Mouse (Mus musculus) megakaryocyte, embryonic 14.5 days (primary cell): Measurements from ENCODE around the gene Yars. TPM values are rescaled to one million over a fixed set of nuclear protein-coding genes. Genes with fewer than 3 reads are reported as not detected.

Experiments used
- H3K27me3 ChIP-seq: replicated peaks from 2 replicates; pipeline ENCODE3; 2012; ENCODE audit warnings: inconsistent platforms
- H3K36me3 ChIP-seq: replicated peaks from 2 replicates; pipeline ENCODE3; 2012; ENCODE audit warnings: low read length, inconsistent platforms, mixed read lengths
- H3K4me1 ChIP-seq: 2 replicates; pipeline ENCODE4 v1.6.1; 2012; ENCODE audit warnings: inconsistent platforms
- H3K4me3 ChIP-seq: replicated peaks from 2 replicates; pipeline ENCODE3; 2012; ENCODE audit warnings: moderate library complexity, mild to moderate bottlenecking, inconsistent platforms
- H3K9me3 ChIP-seq: 2 replicates; pipeline ENCODE4 v1.6.1; 2012; ENCODE audit warnings: inconsistent platforms
- FLI1 ChIP-seq: IDR thresholded peaks from 2 replicates; pipeline ENCODE4 v1.6.1; 2012; ENCODE audit warnings: low read length, inconsistent platforms, mixed read lengths
- GATA1 ChIP-seq: IDR thresholded peaks from 3 replicates; pipeline ENCODE4 v1.6.1; 2012; ENCODE audit warnings: mixed read lengths, low read length, inconsistent platforms, borderline replicate concordance
- polyA plus RNA-seq: library from polyadenylated mRNA; stranded (reverse); fragments of >175 nt; gene quantifications from 2 replicates; pipeline ENCODE4 v1.2.3, GENCODE M21; 2012; ENCODE audit warnings: low replicate concordance; ENCODE audit not compliant: insufficient read depth

Yars gene
- polyA plus RNA-seq, 1 experiment, result 17.4 TPM

DNA sequence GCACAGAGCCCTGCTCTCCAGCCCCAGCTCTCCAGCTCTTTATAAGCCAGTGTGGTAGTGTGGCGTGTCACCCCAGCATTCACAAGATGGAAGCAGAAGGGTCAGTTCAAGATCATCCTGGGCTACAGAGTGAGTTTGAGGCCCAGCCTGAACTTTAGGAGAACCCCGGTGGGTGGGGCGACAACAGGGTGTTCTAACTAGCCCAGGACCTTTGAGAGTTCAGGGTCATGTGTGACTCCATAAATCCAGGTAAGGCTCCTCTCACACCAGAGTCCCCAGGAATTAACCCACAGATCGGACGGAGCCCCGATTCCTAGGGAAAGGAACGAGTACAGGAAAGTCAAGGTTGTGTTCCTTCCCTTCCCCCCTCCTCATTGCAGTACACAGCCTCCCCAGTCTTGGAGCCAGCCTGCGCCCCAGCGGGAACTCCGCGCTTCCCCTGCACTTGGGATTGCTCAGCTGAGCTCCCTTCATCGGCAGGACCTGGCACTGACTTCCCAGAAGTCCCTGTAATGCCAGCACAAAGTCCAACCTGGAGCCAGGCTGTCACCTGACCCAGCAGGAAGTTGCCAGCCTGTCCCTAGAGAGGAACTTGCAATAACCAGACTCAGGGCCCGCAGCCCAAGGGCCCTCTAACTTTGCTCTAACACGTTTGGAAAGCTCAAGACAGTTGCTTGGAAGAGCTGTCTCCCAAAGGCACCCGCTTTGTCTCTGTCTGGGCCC, 61.4 kb downstream of the Yars start:
- H3K27me3 ChIP-seq, result peaks cover 31% of the 10 kb centered on the region
- TF ChIP-seq FLI1, result no peak
- H3K4me1 ChIP-seq, result peaks cover 80% of the 10 kb centered on the region
- H3K9me3 ChIP-seq, result no peaks in the 10 kb centered on the region
- no peak overlapping the region for H3K4me3 ChIP-seq
- H3K36me3 ChIP-seq, result no peaks in the 10 kb centered on the region

DNA sequence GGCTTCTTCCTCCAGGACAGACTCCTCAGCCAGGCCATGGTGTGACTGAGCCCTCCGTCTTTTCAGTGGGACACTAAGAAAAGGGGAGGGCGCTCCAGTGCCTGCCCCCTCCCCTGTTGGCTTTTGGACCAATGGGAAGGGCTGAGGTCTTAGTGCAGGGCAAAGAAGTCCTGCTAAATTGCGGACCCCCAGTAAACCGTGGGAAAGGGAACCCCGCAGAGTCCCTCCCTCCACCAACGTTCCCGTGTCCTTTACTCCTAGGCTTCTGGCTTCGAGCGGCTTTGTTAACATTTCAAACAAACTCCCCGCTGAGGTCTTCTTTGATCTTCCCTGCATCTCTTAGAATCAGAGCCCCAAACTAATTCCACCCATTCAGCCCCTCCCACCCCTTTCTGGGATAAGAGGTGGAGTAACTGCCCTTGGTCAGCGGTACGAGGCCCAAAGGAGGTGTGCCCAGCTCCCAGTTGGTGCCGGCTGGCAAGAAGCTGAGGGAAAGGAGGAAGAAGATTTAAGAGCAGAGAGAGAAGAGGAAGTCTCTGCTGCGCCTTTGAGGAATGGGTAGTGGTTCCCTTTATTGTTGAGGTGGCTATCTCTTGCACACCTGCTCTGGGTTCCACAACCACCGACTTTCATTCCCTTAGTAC, 62.0 kb downstream of the Yars start:
- Histone ChIP-seq H3K27me3 (peaks cover 24% of the 10 kb centered on the region), H3K4me1 (peaks cover 81% of the 10 kb centered on the region), H3K9me3 (no peaks in the 10 kb centered on the region), H3K4me3 (no peak overlapping the region), H3K36me3 (no peaks in the 10 kb centered on the region)
- TF ChIP-seq GATA1 (no peak), FLI1 (no peak)

GRCm38 (mm10) chr4:129252492-129252891, 62.9 kb downstream of the Yars start:
- no peaks in the 10 kb centered on the region for H3K9me3 ChIP-seq
- peaks cover 17% of the 10 kb centered on the region for H3K27me3 ChIP-seq
- no peak for TF ChIP-seq GATA1
- TF ChIP-seq FLI1, result no peak
- H3K36me3 ChIP-seq, result no peaks in the 10 kb centered on the region
- H3K4me1 ChIP-seq, result peaks cover 81% of the 10 kb centered on the region
- no peak overlapping the region for H3K4me3 ChIP-seq

GRCm38 (mm10) chr4:129254571-129254970, 65.0 kb downstream of the Yars start:
- Histone ChIP-seq H3K9me3 (no peaks in the 10 kb centered on the region), H3K27me3 (no peaks in the 10 kb centered on the region), H3K4me1 (peaks cover 77% of the 10 kb centered on the region), H3K4me3 (no peak overlapping the region), H3K36me3 (no peaks in the 10 kb centered on the region)
- TF ChIP-seq GATA1 (no peak), FLI1 (no peak)

- no peak for TF ChIP-seq FLI1
- no peak for TF ChIP-seq GATA1
- no peaks in the 10 kb centered on the region for H3K9me3 ChIP-seq
- no peaks in the 10 kb centered on the region for H3K36me3 ChIP-seq
- H3K4me1 ChIP-seq, result peaks cover 79% of the 10 kb centered on the region
- no peaks in the 10 kb centered on the region for H3K27me3 ChIP-seq
- peak overlapping the region; percentile 78 for H3K4me3 ChIP-seq
These were observed 67.2 kb downstream of the Yars start for GRCm38 (mm10) chr4:129256450-129257380.

GRCm38 (mm10) chr4:129259101-129259500, 69.5 kb downstream of the Yars start:
- peaks cover 91% of the 10 kb centered on the region for H3K4me1 ChIP-seq
- no peaks in the 10 kb centered on the region for H3K36me3 ChIP-seq
- no peaks in the 10 kb centered on the region for H3K9me3 ChIP-seq
- TF ChIP-seq GATA1 (no peak), FLI1 (no peak)
- no peak overlapping the region for H3K4me3 ChIP-seq
- H3K27me3 ChIP-seq, result no peaks in the 10 kb centered on the region

DNA sequence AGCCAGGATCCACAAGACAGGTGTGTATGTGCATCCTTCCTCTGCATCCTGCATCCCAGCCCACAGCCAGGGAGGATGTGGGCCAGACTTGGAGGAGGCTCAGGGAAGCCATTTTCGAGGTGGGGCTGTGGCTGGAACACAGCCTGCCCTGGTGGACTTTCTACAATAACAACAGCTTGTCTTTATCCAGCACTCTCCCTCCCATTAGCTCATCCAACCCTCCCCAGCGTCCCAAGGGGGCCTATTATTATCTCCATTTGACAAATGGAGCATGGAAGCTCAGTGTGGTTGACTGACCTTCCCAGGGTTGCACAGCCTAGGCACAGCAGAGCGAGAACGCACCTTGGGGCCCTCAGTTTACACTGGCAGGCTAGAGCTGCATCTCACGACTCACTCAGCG, 71.1 kb downstream of the Yars start:
- H3K27me3 ChIP-seq, result no peaks in the 10 kb centered on the region
- peak overlapping the region; percentile 64 for H3K4me3 ChIP-seq
- TF ChIP-seq GATA1, result no peak
- H3K9me3 ChIP-seq, result no peaks in the 10 kb centered on the region
- no peaks in the 10 kb centered on the region for H3K36me3 ChIP-seq
- peaks cover 88% of the 10 kb centered on the region for H3K4me1 ChIP-seq

GRCm38 (mm10) chr4:129261196-129261595, 71.6 kb downstream of the Yars start, which contains the start of gene C77080:
Gene C77080, minus strand, starts transcription at chr4:129261404.
- Histone ChIP-seq H3K36me3 (no peaks in the 10 kb centered on the region), H3K27me3 (peaks cover 2% of the 10 kb centered on the region), H3K4me1 (peaks cover 88% of the 10 kb centered on the region), H3K4me3 (peak within 1 kb of the TSS; percentile 64), H3K9me3 (no peaks in the 10 kb centered on the region)
- TF ChIP-seq FLI1 (no peak), GATA1 (no peak)

GRCm38 (mm10) chr4:129263225-129264021, 73.9 kb downstream of the Yars start:
- peak; percentile 66 for TF ChIP-seq FLI1
- TF ChIP-seq GATA1, result peak; percentile 76; the same call in 1 of the 3 replicates
- H3K36me3 ChIP-seq, result no peaks in the 10 kb centered on the region
- peak overlapping the region; percentile 88 for H3K4me3 ChIP-seq
- H3K9me3 ChIP-seq, result no peaks in the 10 kb centered on the region
- H3K27me3 ChIP-seq, result peaks cover 18% of the 10 kb centered on the region
- peaks cover 95% of the 10 kb centered on the region for H3K4me1 ChIP-seq
